Mouse (Mus musculus): ENCODE measurements around the gene Pum1. TPM values are rescaled to one million over a fixed set of nuclear protein-coding genes. Genes with fewer than 3 reads are reported as not detected.
"Not testable (repeated sequence)": the region's sequence is repeated elsewhere in the genome, so short reads cannot be mapped to it uniquely, and the experiment has no call there.

The Pum1 gene
- polyA plus RNA-seq, 1 experiment from 2014 or later, result 119 TPM

- no peak overlapping the region for H3K27ac ChIP-seq
- no peaks in the 10 kb centered on the region for H3K9me3 ChIP-seq (replicated peaks)
- H3K27me3 ChIP-seq, result no peaks in the 10 kb centered on the region
- WGBS, result 96% methylated on average over 4 of the region's 4 CpGs
- H3K9ac ChIP-seq, result no peak overlapping the region
- peaks cover 37% of the 10 kb centered on the region for H3K4me1 ChIP-seq
- H3K4me3 ChIP-seq, result no peak overlapping the region
- H3K4me2 ChIP-seq (replicated peaks), result no peak overlapping the region
- peaks cover 51% of the 10 kb centered on the region for H3K36me3 ChIP-seq
- no peak for ATAC-seq (ENCODE audit: low FRiP score)
Measured at GRCm38 (mm10) chr4:130671079-130671845, 8.1 kb downstream of the Pum1 start.

GRCm38 (mm10) chr4:130672161-130672560 lies 9.0 kb downstream of the Pum1 start:
- peaks cover 31% of the 10 kb centered on the region for H3K4me1 ChIP-seq
- H3K27me3 ChIP-seq, result no peaks in the 10 kb centered on the region
- no peak overlapping the region for H3K9ac ChIP-seq
- no peak overlapping the region for H3K4me3 ChIP-seq
- H3K9me3 ChIP-seq (replicated peaks), result no peaks in the 10 kb centered on the region
- no peak overlapping the region for H3K4me2 ChIP-seq (replicated peaks)
- no peak for ATAC-seq (ENCODE audit: low FRiP score)
- peaks cover 55% of the 10 kb centered on the region for H3K36me3 ChIP-seq
- no peak overlapping the region for H3K27ac ChIP-seq

- no peak for ATAC-seq (ENCODE audit: low FRiP score)
- Histone ChIP-seq H3K4me3 (no peak overlapping the region), H3K27ac (no peak overlapping the region), H3K4me1 (peaks cover 5% of the 10 kb centered on the region; the same call in 1 of the 2 replicates), H3K9ac (no peak overlapping the region), H3K27me3 (no peaks in the 10 kb centered on the region), H3K4me2 (replicated peaks) (no peak overlapping the region), H3K36me3 (peaks cover 49% of the 10 kb centered on the region), H3K9me3 (replicated peaks) (0 out of 2 replicates have a peak, but pooled peaks cover 3% of the 10 kb centered on the region)
- 92% methylated on average over 2 of the region's 2 CpGs for WGBS
Measured at GRCm38 (mm10) chr4:130676746-130677145, 13.6 kb downstream of the Pum1 start.

GRCm38 (mm10) chr4:130678149-130678548 lies 15.0 kb downstream of the Pum1 start:
- WGBS, result 97% methylated on average over 3 of the region's 3 CpGs
- Histone ChIP-seq H3K9me3 (replicated peaks) (0 out of 2 replicates have a peak, but pooled peaks cover 3% of the 10 kb centered on the region), H3K9ac (no peak overlapping the region), H3K4me2 (replicated peaks) (no peak overlapping the region), H3K27me3 (no peaks in the 10 kb centered on the region), H3K4me3 (no peak overlapping the region), H3K36me3 (peaks cover 42% of the 10 kb centered on the region), H3K4me1 (0 out of 2 replicates have a peak, but pooled peaks cover 2% of the 10 kb centered on the region), H3K27ac (no peak overlapping the region)
- no peak for ATAC-seq (ENCODE audit: low FRiP score)

GRCm38 (mm10) chr4:130680676-130681075 lies 17.6 kb downstream of the Pum1 start:
- Histone ChIP-seq H3K9ac (no peak overlapping the region), H3K4me2 (replicated peaks) (no peak overlapping the region), H3K4me1 (no peaks in the 10 kb centered on the region), H3K9me3 (replicated peaks) (0 out of 2 replicates have a peak, but pooled peaks cover 3% of the 10 kb centered on the region), H3K27ac (no peak overlapping the region), H3K27me3 (no peaks in the 10 kb centered on the region), H3K4me3 (no peak overlapping the region), H3K36me3 (peaks cover 30% of the 10 kb centered on the region)
- no peak for ATAC-seq (ENCODE audit: low FRiP score)
- WGBS, result 97% methylated on average over 6 of the region's 6 CpGs

GRCm38 (mm10) chr4:130683051-130683450 lies 19.9 kb downstream of the Pum1 start:
- H3K36me3 ChIP-seq, result peaks cover 26% of the 10 kb centered on the region
- H3K4me3 ChIP-seq, result not testable (repeated sequence)

GRCm38 (mm10) chr4:130693936-130694335 lies 30.8 kb downstream of the Pum1 start:
- Histone ChIP-seq H3K27ac (no peak overlapping the region), H3K4me2 (replicated peaks) (no peak overlapping the region), H3K9me3 (replicated peaks) (no peaks in the 10 kb centered on the region), H3K9ac (no peak overlapping the region), H3K4me3 (no peak overlapping the region), H3K27me3 (no peaks in the 10 kb centered on the region), H3K4me1 (no peaks in the 10 kb centered on the region), H3K36me3 (peaks cover 8% of the 10 kb centered on the region; the same call in 1 of the 2 replicates)
- WGBS, result 87% methylated on average over 3 of the region's 3 CpGs
- ATAC-seq (ENCODE audit: low FRiP score), result no peak

More at GRCm38 (mm10) chr4:130683051-130683450, 19.9 kb downstream of the Pum1 start:
- H3K27me3 ChIP-seq; H3K9me3 ChIP-seq (replicated peaks); ATAC-seq (ENCODE audit: low FRiP score); H3K9ac ChIP-seq; H3K4me1 ChIP-seq; H3K4me2 ChIP-seq (replicated peaks); H3K27ac ChIP-seq: not testable (repeated sequence)
- WGBS, result 97% methylated on average over 5 of the region's 5 CpGs

- 92% methylated on average over 3 of the region's 3 CpGs for WGBS
- H3K9me3 ChIP-seq (replicated peaks), result no peaks in the 10 kb centered on the region
- H3K36me3 ChIP-seq, result peaks cover 8% of the 10 kb centered on the region; the same call in 1 of the 2 replicates
- no peak overlapping the region for H3K4me2 ChIP-seq (replicated peaks)
- H3K27me3 ChIP-seq, result no peaks in the 10 kb centered on the region
- H3K4me1 ChIP-seq, result no peaks in the 10 kb centered on the region
- H3K4me3 ChIP-seq, result no peak overlapping the region
- no peak overlapping the region for H3K9ac ChIP-seq
- ATAC-seq (ENCODE audit: low FRiP score), result no peak
- H3K27ac ChIP-seq, result no peak overlapping the region
Measured at GRCm38 (mm10) chr4:130694982-130695381, 31.9 kb downstream of the Pum1 start.

GRCm38 (mm10) chr4:130701061-130701460 lies 37.9 kb downstream of the Pum1 start:
- H3K9me3 ChIP-seq (replicated peaks), result no peaks in the 10 kb centered on the region
- no peak overlapping the region for H3K4me3 ChIP-seq
- no peak overlapping the region for H3K27ac ChIP-seq
- 94% methylated on average over 2 of the region's 2 CpGs for WGBS
- peaks cover 29% of the 10 kb centered on the region for H3K36me3 ChIP-seq
- no peaks in the 10 kb centered on the region for H3K4me1 ChIP-seq
- H3K27me3 ChIP-seq, result no peaks in the 10 kb centered on the region
- H3K9ac ChIP-seq, result no peak overlapping the region
- no peak overlapping the region for H3K4me2 ChIP-seq (replicated peaks)
- ATAC-seq (ENCODE audit: low FRiP score), result no peak

GRCm38 (mm10) chr4:130702835-130703535 lies 39.9 kb downstream of the Pum1 start:
- 94% methylated on average over 3 of the region's 3 CpGs for WGBS
- Histone ChIP-seq H3K27ac (no peak overlapping the region), H3K4me3 (no peak overlapping the region), H3K36me3 (peaks cover 29% of the 10 kb centered on the region), H3K9ac (no peak overlapping the region), H3K9me3 (replicated peaks) (no peaks in the 10 kb centered on the region), H3K4me1 (peaks cover 6% of the 10 kb centered on the region; the same call in 1 of the 2 replicates), H3K27me3 (no peaks in the 10 kb centered on the region), H3K4me2 (replicated peaks) (no peak overlapping the region)
- no peak for ATAC-seq (ENCODE audit: low FRiP score)

GRCm38 (mm10) chr4:130703601-130704000 lies 40.5 kb downstream of the Pum1 start:
- no peak for ATAC-seq (ENCODE audit: low FRiP score)
- Histone ChIP-seq H3K9me3 (replicated peaks) (no peaks in the 10 kb centered on the region), H3K4me2 (replicated peaks) (no peak overlapping the region), H3K27ac (no peak overlapping the region), H3K4me1 (peaks cover 9% of the 10 kb centered on the region), H3K4me3 (no peak overlapping the region), H3K9ac (no peak overlapping the region), H3K36me3 (peaks cover 29% of the 10 kb centered on the region), H3K27me3 (no peaks in the 10 kb centered on the region)
- WGBS, result 100% methylated on average over 3 of the region's 3 CpGs

- Histone ChIP-seq H3K4me2 (replicated peaks) (no peak overlapping the region), H3K27me3 (no peaks in the 10 kb centered on the region), H3K27ac (no peak overlapping the region), H3K4me1 (peaks cover 13% of the 10 kb centered on the region), H3K9ac (no peak overlapping the region), H3K36me3 (peaks cover 29% of the 10 kb centered on the region), H3K4me3 (no peak overlapping the region), H3K9me3 (replicated peaks) (no peaks in the 10 kb centered on the region)
- 95% methylated on average over 4 of the region's 4 CpGs for WGBS
- no peak for ATAC-seq (ENCODE audit: low FRiP score)
Measured at GRCm38 (mm10) chr4:130704615-130705014, 41.5 kb downstream of the Pum1 start.
